Mouse (Mus musculus): ENCODE results near the gene Zfand3.

DNA sequence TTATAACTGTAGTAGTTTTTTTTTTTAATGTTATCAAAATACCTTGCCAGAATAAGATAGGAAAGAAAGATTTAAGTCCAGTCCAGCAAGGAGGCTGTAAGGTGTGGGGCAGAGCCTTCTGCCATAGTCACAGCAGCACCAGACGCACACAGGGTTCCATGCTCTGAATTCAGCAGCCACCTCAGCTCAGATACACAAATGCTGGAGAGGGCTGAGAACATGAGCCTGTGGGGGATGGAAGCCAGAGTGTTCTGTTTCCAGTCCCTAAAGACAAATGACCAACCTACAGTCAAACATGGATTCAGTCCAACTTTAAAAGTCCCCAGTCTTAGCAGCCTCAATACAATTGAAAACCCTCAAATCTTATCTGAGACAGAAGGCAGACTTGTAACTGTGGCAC is 150.3 kb downstream of the Zfand3 start:
- TF ChIP-seq EP300 (IDR thresholded peaks at IDR 0.05; ENCODE audit: insufficient read depth, low read depth, low read length) (no peak), CTCF (IDR thresholded peaks at IDR 0.05; ENCODE audit: low read depth, low read length) (no peak), POLR2A (IDR thresholded peaks at IDR 0.05; ENCODE audit: insufficient read depth, low read length) (no peak)

All from ES-Bruce4 (cell line).